Mouse (Mus musculus): ENCODE data around the gene Aqp9.
A peak's percentile ranks its signal among the peaks of the same experiment; 100 is the strongest.

The Aqp9 gene

GRCm38 (mm10) chr9:71166871-71167465, 1.5 kb downstream of the Aqp9 start:
- no peak for DNase-seq

GRCm38 (mm10) chr9:71166019-71166705, 2.3 kb downstream of the Aqp9 start:
- no peak for DNase-seq

GRCm38 (mm10) chr9:71165510-71165909, 3.0 kb downstream of the Aqp9 start:
- DNase-seq: no peak

GRCm38 (mm10) chr9:71165061-71165460, 3.4 kb downstream of the Aqp9 start:
- peak; percentile 24 for DNase-seq

GRCm38 (mm10) chr9:71164353-71164752, 4.1 kb downstream of the Aqp9 start:
- DNase-seq: no peak

- DNase-seq: peak; percentile 33
Observed at GRCm38 (mm10) chr9:71162858-71163740, 5.4 kb downstream of the Aqp9 start.

- no peak for DNase-seq
Observed at GRCm38 (mm10) chr9:71162131-71162857, 6.2 kb downstream of the Aqp9 start.

- DNase-seq: no peak
Observed at GRCm38 (mm10) chr9:71160849-71161711, 7.4 kb downstream of the Aqp9 start.

- no peak for DNase-seq
Observed at GRCm38 (mm10) chr9:71159686-71160085, 8.8 kb downstream of the Aqp9 start.

- no peak for DNase-seq
Observed at GRCm38 (mm10) chr9:71159060-71159626, 9.3 kb downstream of the Aqp9 start.

- DNase-seq: no peak
Observed at GRCm38 (mm10) chr9:71157921-71158646, 10.4 kb downstream of the Aqp9 start.

GRCm38 (mm10) chr9:71156447-71157035, 11.9 kb downstream of the Aqp9 start:
- no peak for DNase-seq

- no peak for DNase-seq
Observed at GRCm38 (mm10) chr9:71155399-71156005, 13.0 kb downstream of the Aqp9 start.

- no peak for DNase-seq
Observed at GRCm38 (mm10) chr9:71151386-71151785, 17.1 kb downstream of the Aqp9 start.

- DNase-seq: no peak
Observed at GRCm38 (mm10) chr9:71150175-71150574, 18.3 kb downstream of the Aqp9 start.

- DNase-seq: no peak
Observed at GRCm38 (mm10) chr9:71148890-71149289, 19.6 kb downstream of the Aqp9 start.

- no peak for DNase-seq
Observed at GRCm38 (mm10) chr9:71146210-71146609, 22.3 kb downstream of the Aqp9 start.

GRCm38 (mm10) chr9:71140205-71140604, 28.3 kb downstream of the Aqp9 start:
- DNase-seq: no peak

GRCm38 (mm10) chr9:71138936-71139335, 29.5 kb downstream of the Aqp9 start:
- no peak for DNase-seq

Data from thymus, postnatal 25 days (tissue).